Mouse (Mus musculus) megakaryocyte-erythroid progenitor cell, adult 5-6 weeks (primary cell): ENCODE measurements at regions not wholly inside any gene's neighbourhood (a gene's known extent, or its start where the extent isn't known, plus 50 kb on each side); places are given as distances from the start of the nearest gene placed in this dataset.
"Not testable (repeated sequence)": the region's sequence is repeated elsewhere in the genome, so short reads cannot be mapped to it uniquely, and the experiment has no call there.

ENCODE experiments used
- ATAC-seq: replicated peaks from 2 replicates; pipeline ENCODE4 v1.8.0; 2016; ENCODE audit warnings: mild to moderate bottlenecking, inconsistent platforms; ENCODE audit not compliant: severe bottlenecking, poor library complexity, low FRiP score, low TSS enrichment

DNA sequence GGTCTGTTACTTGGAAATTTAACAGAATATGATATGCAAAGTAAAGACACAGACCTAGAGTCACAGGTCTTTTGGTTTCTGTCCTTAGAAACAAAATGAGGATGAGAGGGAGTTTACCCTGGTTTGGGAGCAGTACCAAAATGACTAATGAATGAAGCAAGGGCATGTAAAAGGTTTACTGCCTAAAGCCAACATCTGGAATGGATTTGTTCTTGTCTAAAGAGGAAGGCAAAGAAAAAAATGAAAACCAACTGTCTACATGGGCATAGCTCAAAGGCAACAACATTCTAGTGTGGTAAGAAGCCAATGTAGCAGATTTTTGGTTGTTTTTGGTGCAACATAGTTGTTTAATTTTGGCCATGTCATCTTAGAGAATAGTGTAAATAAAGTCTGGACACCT lies 203.5 kb upstream of the Diaph2 start:
- ATAC-seq: no peak

DNA sequence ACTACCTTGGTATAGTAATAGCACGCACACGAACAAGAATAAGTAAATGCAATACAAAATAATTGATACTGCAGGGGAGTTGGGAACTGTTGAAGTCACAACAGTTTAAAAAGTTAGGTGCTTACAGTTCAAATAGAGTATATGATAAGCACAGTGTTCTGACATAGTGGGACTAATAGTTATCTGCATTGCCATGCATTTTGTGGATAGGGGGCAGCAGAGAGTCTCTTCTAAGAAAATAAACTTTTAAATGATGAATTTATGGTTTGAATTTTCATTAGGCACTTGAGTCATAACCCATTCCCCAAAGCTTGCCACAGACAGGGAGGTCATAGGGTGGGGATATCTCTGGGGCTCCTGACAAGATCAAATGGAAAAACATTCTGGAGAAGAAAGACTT lies 201.9 kb upstream of the Diaph2 start:
- ATAC-seq: no peak

- ATAC-seq: no peak
These were observed 193.5 kb upstream of the Diaph2 start for GRCm38 (mm10) chrX:129556001-129556400.

DNA sequence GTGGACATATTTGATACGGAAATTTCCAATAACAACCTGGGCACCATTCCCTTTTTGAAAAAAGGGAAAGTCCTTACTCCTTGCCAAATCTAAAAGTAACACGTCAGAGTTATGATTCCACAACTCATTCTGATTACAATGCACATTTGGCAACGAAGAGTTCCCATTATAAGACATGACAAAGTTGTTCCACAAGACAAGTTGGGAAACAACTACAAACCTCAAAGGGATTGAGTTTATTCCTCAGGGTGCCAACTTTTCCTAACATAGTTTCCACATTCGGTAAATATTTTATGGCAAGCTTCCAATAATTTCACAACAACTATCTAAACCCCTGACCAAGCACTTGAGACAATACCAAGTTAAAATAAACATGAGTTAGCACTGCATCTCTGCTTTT lies 150.1 kb upstream of the Diaph2 start:
- ATAC-seq: no peak

GRCm38 (mm10) chrX:129607842-129608241 lies 141.7 kb upstream of the Diaph2 start:
- ATAC-seq: peak; percentile 89

GRCm38 (mm10) chrX:129611500-129611899 lies 138.0 kb upstream of the Diaph2 start:
- not testable (repeated sequence) for ATAC-seq

GRCm38 (mm10) chrX:129637016-129637415 lies 112.5 kb upstream of the Diaph2 start:
- ATAC-seq: no peak

GRCm38 (mm10) chrX:129645106-129645505 lies 104.4 kb upstream of the Diaph2 start:
- ATAC-seq: no peak

GRCm38 (mm10) chrX:129656906-129657305 lies 92.6 kb upstream of the Diaph2 start:
- ATAC-seq: no peak

DNA sequence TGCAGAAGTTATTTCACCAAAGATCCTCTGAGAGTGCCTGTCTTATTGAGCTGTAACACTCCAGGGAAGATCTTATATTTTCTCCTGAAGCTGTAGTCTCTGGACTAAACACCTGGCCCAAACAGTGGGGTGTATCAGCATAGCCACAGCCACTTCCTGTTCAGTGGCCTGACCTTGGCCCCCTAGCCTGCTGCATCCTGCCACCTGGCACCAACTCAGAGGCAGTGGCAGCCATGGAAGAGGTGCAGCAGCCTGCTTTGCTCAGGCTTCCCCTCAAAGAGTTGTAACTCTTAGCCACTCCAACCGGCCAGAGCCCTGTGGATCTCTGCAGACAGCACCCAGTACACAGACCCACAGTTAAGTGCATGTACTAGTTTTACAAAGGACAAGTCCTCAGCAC lies 58.9 kb upstream of the Diaph2 start:
- ATAC-seq: no peak
